8 mouse cellular contexts compared by ENCODE assay signal in genomic region chr10:86463538-86464199, GRCm38 (mm10). TPM values are rescaled to one million over a fixed set of nuclear protein-coding genes. Genes with fewer than 3 reads are reported as not detected.
DNase-seq lines count a peak whose midpoint lies in the region; ATAC-seq lines count a peak whose summit lies in the region.

No protein-coding gene starts in this region.

- H3K27me3 ChIP-seq in hindbrain, embryonic 14.5 days (ENCODE audit: control insufficient read depth, insufficient read depth, low read length), result no peaks in the 10 kb centered on the region

- H3K4me3 ChIP-seq in hindbrain, embryonic 14.5 days (replicated peaks; ENCODE audit: low read length), result no peak overlapping the region

- ATAC-seq in hindbrain, embryonic 14.5 days (ENCODE audit: low FRiP score), result peak; percentile 87

- no peak overlapping the region for H3K4me2 ChIP-seq in hindbrain, embryonic 14.5 days (replicated peaks)

- DNase-seq in adipocyte (ENCODE audit: low spot score), result peak; percentile 84
- peak; percentile 92 to 93 for DNase-seq in cerebellum, postnatal 25 days
- DNase-seq in frontal cortex, postnatal 36 days (ENCODE audit: low spot score in 2 of 2), result peak; percentile 85 to 86
- DNase-seq in hindbrain, embryonic 14.5 days (ENCODE audit: low spot score), result peak; percentile 94
- peak; percentile 80 to 81 for DNase-seq in layer of hippocampus, postnatal 14 days (ENCODE audit: low spot score in 2 of 2)
- peak; percentile 90 for DNase-seq in lung, postnatal 36 days
- DNase-seq in right cerebral cortex, adult 2 months (ENCODE audit: low spot score in 2 of 2), result peak; percentile 85 to 88
- peak; percentile 79 to 80 for DNase-seq in urinary bladder, postnatal 36 days (ENCODE audit: low spot score in 2 of 2)

- H3K36me3 ChIP-seq in hindbrain, embryonic 14.5 days (replicated peaks; ENCODE audit: control insufficient read depth, insufficient read depth), result peaks cover 22% of the 10 kb centered on the region; the same call in 1 of the 2 replicates

- H3K4me1 ChIP-seq in hindbrain, embryonic 14.5 days (replicated peaks; ENCODE audit: control insufficient read depth, insufficient read depth, low read length), result no peaks in the 10 kb centered on the region

- WGBS in hindbrain, embryonic 14.5 days, result 17% methylated on average over 5 of the region's 5 CpGs

- H3K9me3 ChIP-seq in hindbrain, embryonic 14.5 days (ENCODE audit: control insufficient read depth, low read length), result no peaks in the 10 kb centered on the region

- H3K9ac ChIP-seq in hindbrain, embryonic 14.5 days, result no peak overlapping the region

- H3K27ac ChIP-seq in hindbrain, embryonic 14.5 days, result no peak overlapping the region

RNA-seq across cellular contexts. Expression of gene Syn3, which starts 35.0 kb away (rescaled TPM):
- 33.1 and 33.6 TPM in 2 replicates for polyA plus RNA-seq in hindbrain, embryonic 14.5 days (2014; fragmentation: Nextera tagmentation; extraction: Ambion mirVana)
- total RNA-seq in layer of hippocampus, postnatal 14 days (2021), result 10 to 100 TPM; 27.1 to 28.4 TPM
